Mouse (Mus musculus) heart, adult 2 months (tissue): ENCODE results near the gene Lrrc59. TPM values are rescaled to one million over a fixed set of nuclear protein-coding genes. Genes with fewer than 3 reads are reported as not detected.
A peak's percentile ranks its signal among the peaks of the same experiment; 100 is the strongest.

Source experiments
- DNase-seq, 2 experiments: peaks; one replicate each; pipeline ENCODE4 v3.0.0; 2021
- H3K27ac ChIP-seq: fragments of 200-600 bp; 2 replicates; pipeline ENCODE4 v1.8.1; 2022
- H3K27me3 ChIP-seq: fragments of 200-500 bp; 2 replicates; pipeline ENCODE4 v1.6.1; 2012; ENCODE audit warnings: mild to moderate bottlenecking, low read length, inconsistent platforms, mixed read lengths; ENCODE audit not compliant: control insufficient read depth, insufficient read depth
- H3K36me3 ChIP-seq: fragments of 200-500 bp; 2 replicates; pipeline ENCODE4 v1.6.1; 2012; ENCODE audit warnings: low read length, inconsistent platforms; ENCODE audit not compliant: control insufficient read depth, insufficient read depth
- H3K4me1 ChIP-seq: fragments of 200-500 bp; 2 replicates; pipeline ENCODE4 v1.6.1; 2011; ENCODE audit warnings: low read length; ENCODE audit not compliant: control insufficient read depth, insufficient read depth
- H3K4me3 ChIP-seq: fragments of 200-600 bp; 2 replicates; pipeline ENCODE4 v1.8.1; 2022
- H3K79me2 ChIP-seq: fragments of 200-500 bp; replicated peaks from 2 replicates; pipeline ENCODE4 v1.6.1; 2012; ENCODE audit warnings: mild to moderate bottlenecking, inconsistent platforms, low read length, moderate library complexity, mixed read lengths; ENCODE audit not compliant: control insufficient read depth, insufficient read depth
- H3K9ac ChIP-seq: fragments of 200-500 bp; 2 replicates; pipeline ENCODE4 v1.6.1; 2012; ENCODE audit warnings: low read depth, mild to moderate bottlenecking, control low read depth, inconsistent platforms, low read length, mixed read lengths
- CTCF ChIP-seq: fragments of 200-600 bp; IDR thresholded peaks from 2 replicates; pipeline ENCODE4 v1.8.1; 2022; ENCODE audit warnings: antibody characterized with exemption, mild to moderate bottlenecking, moderate library complexity
- EP300 ChIP-seq: fragments of 200-500 bp; IDR thresholded peaks from 2 replicates; pipeline ENCODE4 v1.6.1; 2011; ENCODE audit warnings: low read depth, low read length, control low read depth; ENCODE audit not compliant: insufficient read depth
- POLR2A ChIP-seq: fragments of 200-500 bp; IDR thresholded peaks from 2 replicates; pipeline ENCODE4 v1.6.1; 2011; ENCODE audit warnings: mild to moderate bottlenecking, low read depth, low read length, control low read depth; ENCODE audit not compliant: insufficient read depth
- WGBS: fragments of 180-500 bp; shearing (Covaris S2); methylation state at CpG from one replicate; pipeline ENCODE4 v1.1.7; 2018; 5-methylcytosine and 5-hydroxymethylcytosine counted together
- intact Hi-C: fragments of 180-260 bp; cut with DNase I; formaldehyde crosslinking; loops from one replicate; pipeline ENCODE4 v1.15.1; 2025
- polyA plus RNA-seq: library from polyadenylated mRNA; depleted of rRNA; stranded (reverse); fragments of >200 nt; gene quantifications from 2 replicates; pipeline ENCODE4 v1.2.3, GENCODE M21; 2012
- total RNA-seq, 2 experiments: library from RNA; stranded (reverse); gene quantifications; 2 replicates each; pipeline ENCODE4 v1.2.3; 2021

Lrrc59 gene
- total and polyA plus RNA-seq, 3 experiments, result 25.3 to 32.0 (median 31.5) TPM

DNA sequence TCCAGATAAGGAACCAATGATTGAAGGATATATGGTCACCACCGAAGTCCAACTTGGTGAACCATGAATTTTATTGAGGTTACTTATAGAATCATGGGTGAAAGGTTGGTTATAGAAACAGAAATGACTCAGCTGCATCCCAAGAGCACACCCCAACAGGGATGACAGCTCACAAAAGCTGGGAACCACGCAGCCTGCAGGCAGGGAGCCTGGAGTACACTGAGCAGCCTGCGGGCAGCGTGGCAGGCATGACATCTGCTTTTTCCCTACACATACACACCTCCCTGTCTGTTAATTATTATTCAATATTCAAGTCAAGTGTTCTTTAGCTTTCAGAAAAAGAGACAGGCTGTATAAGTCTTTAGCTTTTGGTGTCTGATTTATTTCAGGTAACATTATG lies 15.0 kb upstream of the Lrrc59 start:
- H3K27ac ChIP-seq, result no peak overlapping the region
- no peaks in the 10 kb centered on the region for H3K79me2 ChIP-seq
- no peaks in the 10 kb centered on the region for H3K27me3 ChIP-seq
- no peak for TF ChIP-seq CTCF
- no peak for TF ChIP-seq POLR2A
- no peak for TF ChIP-seq EP300
- no peak for DNase-seq
- 77% methylated on average over 4 of the region's 4 CpGs for WGBS
- H3K4me1 ChIP-seq, result no peaks in the 10 kb centered on the region
- H3K9ac ChIP-seq, result no peak overlapping the region
- intact Hi-C loops, result loop anchor here (5.0 kb wide), 1 partner anchor 62 kb away; no protein-coding TSS in a partner anchor
- H3K4me3 ChIP-seq, result no peak overlapping the region
- no peaks in the 10 kb centered on the region for H3K36me3 ChIP-seq

- intact Hi-C loops, result loop anchor here (5.0 kb wide), 1 partner anchor 63 kb away; no protein-coding TSS in a partner anchor
- H3K4me1 ChIP-seq, result no peaks in the 10 kb centered on the region
- TF ChIP-seq CTCF, result no peak
- no peaks in the 10 kb centered on the region for H3K36me3 ChIP-seq
- no peaks in the 10 kb centered on the region for H3K27me3 ChIP-seq
- no peak overlapping the region for H3K9ac ChIP-seq
- no peak for DNase-seq
- no peak overlapping the region for H3K27ac ChIP-seq
- H3K4me3 ChIP-seq, result no peak overlapping the region
- no peaks in the 10 kb centered on the region for H3K79me2 ChIP-seq
- 10% methylated on average over 4 of the region's 4 CpGs for WGBS
Measured at GRCm38 (mm10) chr11:94615494-94615893, 14.1 kb upstream of the Lrrc59 start.

DNA sequence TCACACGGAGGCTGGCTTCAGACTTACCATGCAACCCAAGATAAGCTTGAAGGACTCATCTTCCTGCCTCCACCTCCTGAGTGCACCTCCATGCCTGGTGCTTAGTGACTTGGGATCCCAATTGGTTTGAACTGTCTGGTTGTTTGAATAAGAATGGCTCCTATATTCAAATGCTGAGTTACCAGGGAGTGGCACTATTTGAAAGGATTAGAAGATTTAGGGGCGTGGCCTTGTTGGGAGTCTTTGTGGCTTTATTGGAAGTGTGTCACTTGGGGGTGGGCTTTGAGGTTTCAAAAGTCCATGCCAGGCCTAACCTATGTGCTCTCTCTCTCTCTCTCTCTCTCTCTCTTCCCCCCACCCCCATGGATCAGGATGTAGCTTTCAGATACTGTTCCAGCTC lies 11.9 kb upstream of the Lrrc59 start:
- Histone ChIP-seq H3K4me1 (no peaks in the 10 kb centered on the region), H3K27ac (no peak overlapping the region), H3K36me3 (no peaks in the 10 kb centered on the region), H3K27me3 (no peaks in the 10 kb centered on the region), H3K4me3 (no peak overlapping the region), H3K9ac (no peak overlapping the region), H3K79me2 (no peaks in the 10 kb centered on the region)
- intact Hi-C loops, result loop anchor here (5.0 kb wide), 1 partner anchor 65 kb away; no protein-coding TSS in a partner anchor
- 86% methylated on average over 2 of the region's 2 CpGs for WGBS
- no peak for TF ChIP-seq POLR2A
- TF ChIP-seq CTCF, result no peak
- no peak for TF ChIP-seq EP300
- no peak for DNase-seq

DNA sequence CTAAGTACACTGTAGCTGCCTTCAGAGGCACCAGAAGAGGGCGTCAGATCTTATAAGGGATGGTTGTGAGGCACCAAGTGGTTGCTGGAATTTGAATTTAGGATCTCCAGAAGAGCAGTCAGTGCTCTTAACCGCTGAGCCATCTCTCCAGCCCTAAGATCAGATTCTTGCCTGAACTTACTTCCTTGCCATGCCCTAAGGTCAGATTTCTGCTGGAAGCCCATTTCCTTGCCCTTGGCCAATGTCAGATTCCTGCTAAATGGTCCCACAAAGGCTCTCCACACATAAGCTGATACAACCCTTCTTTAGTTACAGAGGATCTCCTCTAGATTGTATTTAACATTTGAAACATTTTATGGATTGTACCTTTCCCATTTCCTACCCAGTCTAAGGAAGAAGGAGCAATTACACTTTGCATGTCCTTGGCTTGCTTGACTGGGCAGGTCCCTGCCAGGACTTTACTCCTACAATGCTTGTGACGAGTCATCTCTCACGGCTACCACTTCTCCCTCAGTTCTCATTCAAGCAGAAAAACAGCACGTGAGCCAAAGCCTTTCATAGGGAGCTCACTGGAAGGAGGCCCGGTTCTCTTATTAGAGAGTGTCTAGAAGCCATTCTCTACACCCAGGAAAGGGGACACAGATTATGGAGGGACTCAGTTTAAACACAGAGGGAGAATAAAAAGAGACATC lies 8.7 kb upstream of the Lrrc59 start:
- H3K9ac ChIP-seq, result no peak overlapping the region
- TF ChIP-seq CTCF (no peak), POLR2A (no peak), EP300 (no peak)
- WGBS, result 44% methylated on average over 6 of the region's 6 CpGs
- intact Hi-C loops, result no loop called here
- no peaks in the 10 kb centered on the region for H3K27me3 ChIP-seq
- H3K4me1 ChIP-seq, result no peaks in the 10 kb centered on the region
- no peaks in the 10 kb centered on the region for H3K79me2 ChIP-seq
- no peak overlapping the region for H3K27ac ChIP-seq
- no peak overlapping the region for H3K4me3 ChIP-seq
- H3K36me3 ChIP-seq, result no peaks in the 10 kb centered on the region
- no peak for DNase-seq

GRCm38 (mm10) chr11:94621458-94621852 lies 8.1 kb upstream of the Lrrc59 start:
- Histone ChIP-seq H3K4me1 (no peaks in the 10 kb centered on the region), H3K36me3 (no peaks in the 10 kb centered on the region), H3K9ac (no peak overlapping the region), H3K79me2 (no peaks in the 10 kb centered on the region), H3K4me3 (no peak overlapping the region), H3K27ac (no peak overlapping the region), H3K27me3 (no peaks in the 10 kb centered on the region)
- intact Hi-C loops, result no loop called here
- DNase-seq, result no peak
- TF ChIP-seq EP300 (no peak), CTCF (peak; percentile 56)

DNA sequence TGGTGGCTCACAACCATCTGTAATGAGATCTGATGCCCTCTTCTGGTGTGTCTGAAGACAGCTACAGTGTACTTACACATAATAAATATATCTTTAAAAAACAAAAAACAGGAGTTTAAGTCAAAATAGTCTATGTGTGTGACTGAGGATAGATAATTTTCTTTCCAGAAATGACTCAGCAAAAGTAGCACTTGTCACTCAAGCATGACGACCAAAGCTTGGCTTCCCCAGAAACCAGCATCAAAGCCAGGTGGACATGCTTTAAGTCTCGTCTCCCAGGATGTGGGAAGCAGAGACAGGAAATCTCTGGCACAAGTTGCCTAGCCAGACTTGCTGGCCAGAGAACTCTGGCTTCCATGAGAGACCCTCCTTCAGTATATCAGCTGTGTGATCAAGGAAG lies 7.4 kb upstream of the Lrrc59 start:
- Histone ChIP-seq H3K27me3 (no peaks in the 10 kb centered on the region), H3K36me3 (no peaks in the 10 kb centered on the region), H3K4me1 (no peaks in the 10 kb centered on the region), H3K4me3 (no peak overlapping the region), H3K79me2 (no peaks in the 10 kb centered on the region), H3K27ac (no peak overlapping the region), H3K9ac (no peak overlapping the region)
- DNase-seq, result no peak
- WGBS, result 64% methylated on average over 2 of the region's 2 CpGs
- TF ChIP-seq POLR2A (no peak), EP300 (no peak), CTCF (no peak)
- intact Hi-C loops, result no loop called here
